In the genomic region with DNA sequence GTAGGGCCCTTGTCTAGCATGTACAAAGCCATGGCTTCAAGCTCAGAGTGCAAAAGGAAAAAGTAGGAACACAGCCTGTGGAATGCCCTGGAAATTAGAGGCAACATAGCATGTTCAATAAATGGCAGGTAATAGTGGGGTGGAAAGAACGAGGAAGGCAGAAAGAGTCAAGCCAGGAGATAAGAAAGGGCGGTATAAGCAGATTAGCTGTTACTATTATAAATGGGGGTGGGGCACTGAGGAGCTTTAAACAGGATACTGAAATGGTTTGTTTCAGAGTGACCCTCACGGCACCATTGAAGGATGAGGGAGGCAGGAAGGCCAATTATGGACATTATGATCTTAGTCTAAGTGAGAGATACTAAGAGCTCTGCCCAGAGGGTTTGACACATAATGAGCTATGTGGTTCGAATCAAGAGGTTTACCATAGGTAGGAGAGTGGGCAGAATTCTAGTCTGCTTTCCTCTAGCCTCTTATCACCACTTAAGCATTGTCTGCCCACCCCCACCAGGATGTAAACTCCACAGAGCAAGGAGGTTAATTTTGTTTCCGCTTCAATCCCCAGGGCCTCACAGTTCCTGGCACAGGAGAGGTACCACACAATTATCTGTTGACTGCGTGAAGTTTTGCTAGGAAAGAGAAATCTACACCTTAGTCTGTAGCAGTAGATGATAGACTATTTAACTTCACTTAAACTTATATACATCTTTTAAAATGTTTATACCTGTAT, we compare ENCODE assay signal across 12 mouse cellular contexts. TPM values are rescaled to one million over a fixed set of nuclear protein-coding genes. Genes with fewer than 3 reads are reported as not detected.
DNase-seq lines count a peak whose midpoint lies in the region; ATAC-seq and TF ChIP-seq lines count a peak whose summit lies in the region.
"Had no signal": no experiment of that assay in that cellular context is flagged by ENCODE, and none has a peak within 500 bp of the region (broad histone marks: within the 10 kb centered on the region; RNA-seq: fewer than 3 reads in every experiment).

No protein-coding gene starts in this region.

- no peak overlapping the region for H3K9ac ChIP-seq in heart, embryonic 12.5 days
- peak overlapping the region; percentile 13 for H3K9ac ChIP-seq in liver, embryonic 12.5 days
- H3K9ac ChIP-seq: forebrain, embryonic 12.5 days; neural tube, embryonic 13.5 days had no signal

- 10% methylated on average over 6 of the region's 6 CpGs for WGBS in heart, embryonic 12.5 days
- WGBS in thymus, adult 2 months: 71% methylated on average over 6 of the region's 6 CpGs
- 4% methylated on average over 6 of the region's 6 CpGs for WGBS in liver, embryonic 12.5 days (ENCODE audit: insufficient replicate concordance)

- peak overlapping the region; percentile 38 for H3K4me2 ChIP-seq in heart, embryonic 12.5 days
- H3K4me2 ChIP-seq in liver, embryonic 12.5 days: peak overlapping the region; percentile 48
- H3K4me2 ChIP-seq: forebrain, embryonic 12.5 days; neural tube, embryonic 13.5 days had no signal

- peak; percentile 53 for ATAC-seq in heart, embryonic 12.5 days (ENCODE audit: insufficient number of reproducible peaks, low FRiP score)
- peak; percentile 69 for ATAC-seq in liver, embryonic 12.5 days

- H3K27ac ChIP-seq in heart, embryonic 12.5 days (ENCODE audit: poor library complexity, severe bottlenecking): 0 out of 2 replicates have a peak overlapping the region, but pooled peaks have one; percentile 40
- no peak overlapping the region for H3K27ac ChIP-seq in thymus, adult 2 months (ENCODE audit: control insufficient read depth, insufficient read depth, low read length)
- H3K27ac ChIP-seq in liver, embryonic 12.5 days: peak overlapping the region; percentile 75
- H3K27ac ChIP-seq: forebrain, embryonic 12.5 days; neural tube, embryonic 13.5 days had no signal

- H3K27me3 ChIP-seq in heart, embryonic 12.5 days (replicated peaks): no peaks in the 10 kb centered on the region
- no peaks in the 10 kb centered on the region for H3K27me3 ChIP-seq in thymus, adult 2 months (ENCODE audit: control insufficient read depth, insufficient read depth, low read length)
- H3K27me3 ChIP-seq in liver, embryonic 12.5 days (replicated peaks): no peaks in the 10 kb centered on the region
- H3K27me3 ChIP-seq: forebrain, embryonic 12.5 days; neural tube, embryonic 13.5 days had no signal

- H3K4me1 ChIP-seq in heart, embryonic 12.5 days (replicated peaks): peaks cover 28% of the 10 kb centered on the region
- no peaks in the 10 kb centered on the region for H3K4me1 ChIP-seq in thymus, adult 2 months (replicated peaks; ENCODE audit: control insufficient read depth, insufficient read depth, low read length)
- peaks cover 62% of the 10 kb centered on the region for H3K4me1 ChIP-seq in liver, embryonic 12.5 days

- no peak for DNase-seq in heart, postnatal 4 days
- peak; percentile 40 for DNase-seq in thymus, postnatal 14 days
- no peak for DNase-seq in thymus, adult 2 months
- DNase-seq in thymus, postnatal 4 days: peak; percentile 28
- no peak for DNase-seq in testis, postnatal 10 days (ENCODE audit: low spot score)
- no peak for DNase-seq in urinary bladder, postnatal 10 days (ENCODE audit: low spot score)
- DNase-seq: kidney, postnatal 25 days; left cerebral cortex, postnatal 4 days had no signal

- peaks cover 2% of the 10 kb centered on the region; the same call in 1 of the 2 replicates for H3K36me3 ChIP-seq in heart, embryonic 12.5 days
- no peaks in the 10 kb centered on the region for H3K36me3 ChIP-seq in thymus, adult 2 months (ENCODE audit: control insufficient read depth, insufficient read depth, low read length)
- no peaks in the 10 kb centered on the region for H3K36me3 ChIP-seq in liver, embryonic 12.5 days
- H3K36me3 ChIP-seq: forebrain, embryonic 12.5 days; neural tube, embryonic 13.5 days had no signal

- no peak overlapping the region for H3K4me3 ChIP-seq in heart, embryonic 12.5 days
- no peak overlapping the region for H3K4me3 ChIP-seq in thymus, adult 2 months (ENCODE audit: control insufficient read depth, insufficient read depth, low read length)
- H3K4me3 ChIP-seq in liver, embryonic 12.5 days: no peak overlapping the region
- H3K4me3 ChIP-seq: forebrain, embryonic 12.5 days; neural tube, embryonic 13.5 days had no signal

- TF ChIP-seq CTCF in thymus, adult 2 months (IDR thresholded peaks at IDR 0.05; ENCODE audit: borderline replicate concordance, control insufficient read depth, extremely low read depth, insufficient read depth, low read length, poor library complexity): no peak

- no peaks in the 10 kb centered on the region for H3K9me3 ChIP-seq in heart, embryonic 12.5 days (replicated peaks)
- H3K9me3 ChIP-seq in liver, embryonic 12.5 days (replicated peaks): no peaks in the 10 kb centered on the region
- H3K9me3 ChIP-seq: forebrain, embryonic 12.5 days; neural tube, embryonic 13.5 days had no signal

- no peak for TF ChIP-seq POLR2A in thymus, adult 2 months (IDR thresholded peaks at IDR 0.05; ENCODE audit: control insufficient read depth, extremely low read depth, insufficient read depth, low read length, poor library complexity)

RNA-seq across cellular contexts. Expression of gene Zfp592, which starts 6.9 kb away (rescaled TPM):
- polyA plus RNA-seq in heart, embryonic 12.5 days (2016; fragmentation: Nextera tagmentation; extraction: Ambion mirVana): 15.2 and 18.1 TPM in 2 replicates
- 10 to 100 TPM; 18.4 to 23.6 TPM for total RNA-seq in heart, postnatal 4 days (2021)
- polyA plus RNA-seq in thymus, adult 2 months (2012; rRNA removed): 45.0 and 46.2 TPM in 2 replicates
- polyA plus RNA-seq in liver, embryonic 12.5 days (2016; fragmentation: Nextera tagmentation; extraction: Ambion mirVana): 11.9 and 12.0 TPM in 2 replicates

RNA-seq across cellular contexts. Expression of gene Sec11a, which starts 39.0 kb away (rescaled TPM):
- polyA plus RNA-seq in heart, embryonic 12.5 days (2016; fragmentation: Nextera tagmentation; extraction: Ambion mirVana): 145 and 152 TPM in 2 replicates
- 10 to 100 TPM; 61.7 to 71.4 TPM for total RNA-seq in heart, postnatal 4 days (2021)
- polyA plus RNA-seq in thymus, adult 2 months (2012; rRNA removed): 92.1 and 107 TPM in 2 replicates
- 123 and 124 TPM in 2 replicates for polyA plus RNA-seq in liver, embryonic 12.5 days (2016; fragmentation: Nextera tagmentation; extraction: Ambion mirVana)

Comparison
In these comparisons a context has a peak if more than half of its experiments do, and no peak if none do; other contexts are left out.
1. DNase-seq: peak in thymus, postnatal 14 days (single experiment) and thymus, postnatal 4 days (single experiment); none in heart, postnatal 4 days (single experiment), thymus, adult 2 months (single experiment), testis, postnatal 10 days (single experiment) and urinary bladder, postnatal 10 days (single experiment).